Mouse (Mus musculus) kidney, embryonic 14.5 days (tissue): ENCODE measurements around the gene Apol11b. TPM values are rescaled to one million over a fixed set of nuclear protein-coding genes. Genes with fewer than 3 reads are reported as not detected.

ENCODE experiments used
- ATAC-seq: fragments of 200-750 bp; cut with Nextera tagmentation; 2 replicates; pipeline ENCODE4 v1.8.0; 2017; ENCODE audit warnings: moderate number of reproducible peaks, mild to moderate bottlenecking, moderate TSS enrichment, moderate library complexity; ENCODE audit not compliant: low FRiP score, low TSS enrichment
- H3K27ac ChIP-seq: fragments of 300-500 bp; sonication (generic); 2 replicates; pipeline ENCODE4 v1.5.1; 2014; ENCODE audit warnings: low read depth, mild to moderate bottlenecking, low read length, moderate library complexity, mixed read lengths
- H3K27me3 ChIP-seq: fragments of 300-500 bp; sonication (generic); 2 replicates; pipeline ENCODE4 v1.6.1; 2014; ENCODE audit warnings: mild to moderate bottlenecking, low read length; ENCODE audit not compliant: control insufficient read depth, insufficient read depth
- H3K36me3 ChIP-seq: fragments of 300-500 bp; sonication (generic); 2 replicates; pipeline ENCODE4 v1.6.1; 2014; ENCODE audit warnings: low read length, mixed read lengths; ENCODE audit not compliant: control insufficient read depth, insufficient read depth
- H3K4me1 ChIP-seq: fragments of 300-500 bp; sonication (generic); 2 replicates; pipeline ENCODE4 v1.6.1; 2014; ENCODE audit warnings: low read length, mixed read lengths; ENCODE audit not compliant: control insufficient read depth, insufficient read depth
- H3K4me2 ChIP-seq: fragments of 300-500 bp; sonication (generic); replicated peaks from 2 replicates; pipeline ENCODE4 v1.6.1; 2014; ENCODE audit warnings: low read depth, mild to moderate bottlenecking, low read length
- H3K4me3 ChIP-seq: fragments of 300-500 bp; sonication (generic); 2 replicates; pipeline ENCODE4 v1.5.1; 2014; ENCODE audit warnings: mild to moderate bottlenecking, low read length
- H3K9ac ChIP-seq: fragments of 300-500 bp; sonication (generic); 2 replicates; pipeline ENCODE4 v1.6.1; 2014; ENCODE audit warnings: low read depth, mild to moderate bottlenecking, low read length, moderate library complexity
- H3K9me3 ChIP-seq: fragments of 300-500 bp; sonication (generic); 2 replicates; pipeline ENCODE4 v1.6.1; 2016; ENCODE audit warnings: low read length; ENCODE audit not compliant: control insufficient read depth
- polyA plus RNA-seq: library from polyadenylated mRNA; unstranded; fragments of >200 nt; fragmentation: Nextera tagmentation; extraction: Ambion mirVana; gene quantifications from 2 replicates; pipeline ENCODE4 v1.2.1, GENCODE M21; 2014

Gene Apol11b
- polyA plus RNA-seq, 1 experiment from 2014 or later, result not detected

DNA sequence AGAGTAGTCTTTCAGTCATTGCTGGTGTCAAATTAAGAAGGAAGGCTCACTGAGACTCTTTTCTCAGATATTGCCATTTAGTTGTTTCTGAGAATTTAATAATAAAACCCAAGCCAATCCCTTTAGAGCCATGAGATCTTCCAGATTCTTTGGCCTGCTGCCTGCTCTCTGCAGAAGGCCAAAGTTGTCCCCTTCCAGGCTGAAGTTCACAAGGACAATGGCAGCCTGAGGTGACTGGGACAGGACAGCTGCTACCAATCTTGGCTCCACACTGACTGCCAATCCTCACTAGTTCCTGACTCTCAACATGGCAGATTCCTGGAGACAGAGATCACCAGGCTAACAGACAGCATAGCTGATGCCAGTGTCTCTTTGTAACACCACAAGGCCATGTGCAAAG is 56.1 kb downstream of the Apol11b start:
- no peak overlapping the region for H3K27ac ChIP-seq
- no peak for ATAC-seq
- H3K4me3 ChIP-seq, result no peak overlapping the region
- no peak overlapping the region for H3K4me2 ChIP-seq
- H3K9me3 ChIP-seq, result peaks cover 5% of the 10 kb centered on the region; the same call in 1 of the 2 replicates
- H3K36me3 ChIP-seq, result no peaks in the 10 kb centered on the region
- H3K9ac ChIP-seq, result no peak overlapping the region
- H3K27me3 ChIP-seq, result no peaks in the 10 kb centered on the region
- H3K4me1 ChIP-seq, result no peaks in the 10 kb centered on the region

Other genes with a start within 250 kb of the Apol11b start
- not detected in 2 replicates for gene Apol7a, start 244.2 kb downstream of the Apol11b start, polyA plus RNA-seq
- not detected in 2 replicates for gene Apol9a, start 232.2 kb downstream of the Apol11b start, polyA plus RNA-seq
- gene Apol7b, start 195.8 kb downstream of the Apol11b start, polyA plus RNA-seq, result not detected in 2 replicates
- gene Apol10a, start 166.2 kb downstream of the Apol11b start, polyA plus RNA-seq, result not detected in 2 replicates
- gene Apol11a, start 135.0 kb downstream of the Apol11b start, polyA plus RNA-seq, result not detected in 2 replicates
- not detected in 2 replicates for gene Apol7c, start 110.0 kb downstream of the Apol11b start, polyA plus RNA-seq
- not detected in 2 replicates for gene 1700025B11Rik, start 81.4 kb downstream of the Apol11b start, polyA plus RNA-seq
- gene Apol10b, start 47.2 kb downstream of the Apol11b start, polyA plus RNA-seq, result 0.09 and 0.18 TPM in 2 replicates
- gene Gm36245, start 44.0 kb downstream of the Apol11b start, polyA plus RNA-seq, result not detected in 2 replicates
- gene Apol7e, start 55.6 kb upstream of the Apol11b start, polyA plus RNA-seq, result not detected in 2 replicates
- gene Apol9b, start 85.8 kb upstream of the Apol11b start, polyA plus RNA-seq, result 0.34 TPM in 1 of 2 replicates, not detected in the other
- not detected in 2 replicates for gene Apol8, start 113.7 kb upstream of the Apol11b start, polyA plus RNA-seq
- 43.8 and 72.3 TPM in 2 replicates for gene Myh9, start 198.9 kb upstream of the Apol11b start, polyA plus RNA-seq